Mouse (Mus musculus): ENCODE results near the gene Avpr1b.
"Not testable (repeated sequence)": the region's sequence is repeated elsewhere in the genome, so short reads cannot be mapped to it uniquely, and the experiment has no call there.

Avpr1b gene

DNA sequence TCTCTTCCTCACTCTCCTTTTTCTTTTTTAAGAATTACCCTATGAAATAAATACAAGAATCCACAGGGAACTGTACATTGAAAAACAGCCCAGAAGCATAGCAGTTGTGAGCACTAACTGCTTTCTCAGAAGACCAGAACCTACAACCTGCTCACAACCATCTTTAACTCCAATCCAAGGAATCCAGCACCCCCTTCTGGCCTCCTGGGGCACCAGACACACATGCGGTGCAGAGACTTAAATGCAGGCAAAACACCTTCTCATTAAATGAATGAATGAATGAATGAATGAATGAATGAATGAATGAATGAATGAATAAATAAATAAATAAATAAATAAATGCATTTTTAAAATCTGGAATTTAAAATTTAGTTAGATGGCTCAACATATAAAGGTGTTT lies 19.5 kb downstream of the Avpr1b start:
- DNase-seq (ENCODE audit: low read depth, low spot score), result no peak

DNA sequence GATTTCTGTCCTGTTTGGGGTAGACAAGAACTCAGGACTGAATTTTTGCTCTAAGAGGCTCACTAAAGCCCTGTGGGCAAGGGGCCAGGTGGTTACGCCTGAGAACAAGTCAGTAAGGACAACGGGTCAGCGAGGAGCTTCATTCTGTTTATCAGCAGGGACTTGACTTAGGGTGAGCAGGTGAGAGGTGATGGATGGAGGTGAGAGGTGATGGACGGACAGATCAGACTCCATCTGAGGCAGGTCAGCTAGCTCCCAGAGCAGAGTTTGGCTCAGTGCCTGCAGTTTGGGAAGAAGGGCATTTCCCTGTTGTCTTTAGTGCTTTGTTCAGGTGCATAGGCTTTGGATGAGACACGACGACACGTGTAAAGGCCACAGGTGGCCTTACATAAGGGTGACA lies 20.3 kb downstream of the Avpr1b start:
- DNase-seq (ENCODE audit: low read depth, low spot score), result no peak

DNA sequence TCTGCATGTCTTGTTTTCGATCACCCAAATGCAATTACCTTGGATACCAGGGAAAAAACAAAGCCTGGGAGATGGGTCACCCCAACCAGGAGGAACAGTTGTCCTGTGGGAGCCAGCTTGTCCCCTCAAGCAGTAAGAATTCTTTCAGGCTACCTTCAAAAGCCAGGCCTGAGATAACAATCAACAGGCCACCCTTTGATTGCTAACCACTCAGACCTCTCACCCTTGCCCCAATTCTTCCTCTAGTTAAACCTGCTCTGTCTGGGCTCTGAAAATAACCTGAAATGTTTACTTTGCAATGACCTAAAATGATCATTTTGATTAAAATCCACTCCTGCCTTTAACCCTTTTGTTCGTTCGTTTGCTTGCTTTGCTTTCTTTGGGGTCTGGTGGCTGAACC lies 24.6 kb downstream of the Avpr1b start:
- DNase-seq (ENCODE audit: low read depth, low spot score), result no peak

DNA sequence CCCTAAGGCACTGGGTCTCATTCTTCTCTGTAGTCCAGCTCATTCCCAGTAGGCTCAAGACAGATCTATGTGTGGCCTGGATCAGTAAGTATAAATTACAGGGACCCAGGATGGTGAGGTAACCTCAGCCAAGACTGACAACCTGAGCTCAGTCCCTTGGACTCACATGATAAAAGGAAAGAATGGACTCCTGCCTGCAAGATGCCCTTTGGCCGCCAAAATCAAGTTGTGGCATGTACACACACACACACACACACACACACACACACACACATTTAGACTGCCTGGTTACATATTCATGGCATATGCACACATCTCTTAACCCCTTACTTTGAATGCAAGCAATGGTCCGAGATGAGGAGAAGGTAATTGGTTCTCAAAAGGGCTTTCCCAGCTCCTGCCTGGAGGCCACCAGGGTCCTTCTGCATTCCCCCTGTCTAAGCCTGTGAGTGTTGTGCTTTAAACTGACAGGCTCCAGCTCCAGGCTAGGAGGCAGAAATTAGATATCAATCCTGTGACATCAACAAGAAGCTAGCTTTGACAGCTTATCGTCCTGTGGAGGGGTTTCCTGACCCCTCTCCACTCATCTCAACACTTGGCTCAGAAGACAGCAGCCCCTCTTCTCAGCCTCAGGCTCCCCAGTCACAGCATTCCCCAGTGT lies 25.3 kb downstream of the Avpr1b start:
- no peak for DNase-seq (ENCODE audit: low read depth, low spot score)

DNA sequence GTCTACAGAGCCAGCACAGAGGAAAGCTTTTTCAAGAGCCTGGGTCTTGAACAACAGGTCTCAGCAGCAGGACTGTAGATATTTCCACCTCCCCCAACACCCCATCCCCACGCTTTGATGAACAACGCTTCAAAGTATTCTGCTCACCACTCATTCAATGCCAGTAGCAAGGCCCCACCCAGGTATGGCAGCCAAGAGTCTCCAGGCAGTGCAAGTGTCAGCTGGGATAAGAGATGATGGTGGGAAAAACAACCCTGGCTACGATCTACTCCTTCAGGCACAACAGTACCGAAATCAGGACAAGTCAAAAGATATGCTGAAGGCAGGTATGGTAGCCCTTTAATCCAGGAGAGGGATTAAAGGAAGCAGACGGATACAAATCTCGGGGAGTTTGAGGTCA lies 27.2 kb downstream of the Avpr1b start:
- no peak for DNase-seq (ENCODE audit: low read depth, low spot score)

DNA sequence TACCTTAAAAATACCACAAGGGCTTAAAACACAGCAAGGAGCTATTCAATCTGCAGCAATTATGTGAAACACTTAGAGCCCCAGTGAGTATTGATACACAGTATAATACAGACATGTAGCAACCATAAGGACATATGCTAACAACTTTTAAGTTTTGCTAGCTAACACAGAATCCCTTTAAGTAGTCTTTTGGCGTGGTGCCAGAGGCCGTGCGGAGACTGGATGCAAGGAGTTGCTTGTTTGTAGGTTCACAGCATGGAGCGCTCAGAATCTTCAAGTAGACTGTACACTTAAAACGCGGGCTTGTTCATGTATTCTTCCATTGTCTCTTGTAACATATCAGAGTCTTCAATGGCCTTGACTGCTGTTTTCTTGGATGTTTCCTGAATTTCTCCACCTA lies 33.2 kb downstream of the Avpr1b start:
- not testable (repeated sequence) for DNase-seq (ENCODE audit: low read depth, low spot score)

DNA sequence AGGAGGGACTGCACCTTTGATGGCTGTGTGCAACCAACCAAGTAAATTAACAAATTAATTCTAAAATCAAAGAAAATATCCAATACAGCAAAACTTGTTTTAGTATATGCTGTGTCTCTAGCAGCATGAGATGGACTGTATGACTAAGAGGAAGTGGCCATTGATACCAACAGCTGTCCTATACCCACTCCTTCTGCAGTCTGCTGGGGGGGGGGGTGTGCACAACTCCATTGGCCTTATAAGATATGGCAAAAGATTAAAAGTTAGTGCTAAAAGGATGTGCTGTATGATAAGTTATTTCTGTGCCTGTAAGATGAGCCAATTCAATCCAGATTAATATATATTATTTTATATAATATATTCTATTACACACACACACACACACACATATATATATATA lies 35.5 kb downstream of the Avpr1b start:
- no peak for DNase-seq (ENCODE audit: low read depth, low spot score)

DNA sequence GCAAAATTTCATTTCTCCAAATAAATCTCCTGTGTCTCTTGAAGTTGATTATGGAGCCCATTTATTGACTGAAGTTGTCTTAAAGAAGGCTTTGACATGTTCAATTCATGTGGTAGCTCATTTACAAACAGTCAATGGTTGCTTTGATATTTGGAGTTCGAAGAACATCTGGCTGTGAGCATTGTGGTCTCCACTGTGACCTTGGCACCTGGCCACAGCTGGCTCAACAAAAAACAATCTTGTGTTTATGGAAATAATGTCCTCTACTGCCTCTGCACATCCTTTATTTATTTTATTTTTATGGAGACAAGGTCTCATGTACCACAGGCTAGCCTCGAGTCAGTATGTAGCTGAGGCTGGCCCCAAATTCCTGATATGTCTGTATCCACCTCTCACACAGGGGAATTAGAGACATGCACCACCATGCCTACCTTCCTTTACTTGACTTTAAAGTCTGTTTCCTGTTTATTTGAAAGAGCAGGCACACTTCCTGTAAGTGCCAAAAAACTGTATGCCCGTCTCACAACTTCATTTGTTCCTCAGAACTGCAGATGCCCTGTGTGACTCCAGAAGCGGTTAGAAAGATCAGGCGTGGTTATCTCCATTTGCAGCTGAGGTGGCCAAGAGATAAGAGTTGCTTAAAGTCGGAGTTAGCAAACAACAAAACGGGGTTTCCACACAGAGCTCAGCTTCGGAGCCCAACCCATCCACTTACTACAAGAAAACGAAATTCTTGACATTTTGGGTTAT lies 38.9 kb downstream of the Avpr1b start, which contains the start of gene Ctse:
TSS of gene Ctse (plus strand) at position 516 of the 750 bp plus-strand sequence.
- DNase-seq (ENCODE audit: low read depth, low spot score), result peak; percentile 77

DNA sequence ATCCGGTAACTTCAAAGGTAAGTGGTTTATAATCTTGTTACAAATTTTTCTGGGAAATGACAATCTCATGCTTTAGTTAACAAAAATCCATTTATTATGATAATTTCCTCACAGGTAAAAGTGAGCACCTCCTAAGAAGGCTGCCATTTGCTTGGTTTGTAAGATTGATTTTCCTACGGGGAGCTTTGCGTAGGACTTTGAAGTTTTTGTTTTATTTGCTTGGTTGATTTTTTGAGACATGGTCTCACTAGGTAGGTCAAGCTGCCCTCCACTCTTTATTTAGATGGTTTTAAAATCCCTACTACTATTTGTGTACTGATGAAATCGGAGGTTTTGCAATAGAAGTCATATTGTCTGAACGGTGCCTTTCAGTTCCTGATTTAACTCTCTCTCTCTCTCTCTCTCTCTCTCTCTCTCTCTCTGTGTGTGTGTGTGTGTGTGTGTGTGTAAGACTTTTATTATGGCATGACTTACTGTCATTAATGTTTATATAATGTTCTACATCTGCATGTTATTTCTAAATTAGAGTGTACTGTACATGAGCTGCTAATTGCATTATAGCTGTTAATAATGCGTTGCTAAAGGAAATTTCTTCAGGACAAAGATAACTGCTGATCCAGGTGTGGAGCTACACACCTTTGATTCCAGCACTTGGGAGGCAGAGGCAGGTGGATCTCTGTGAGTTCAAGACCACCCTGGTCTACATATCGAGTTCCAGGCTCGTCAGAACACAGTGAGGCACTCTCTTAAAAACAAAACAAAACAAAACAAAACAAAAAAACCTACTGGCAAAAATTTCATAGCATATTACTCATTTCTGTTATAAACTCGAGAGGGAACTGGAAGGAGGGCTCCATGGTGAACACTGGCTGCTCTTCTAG lies 39.7 kb downstream of the Avpr1b start:
- DNase-seq (ENCODE audit: low read depth, low spot score), result peak; percentile 80

DNA sequence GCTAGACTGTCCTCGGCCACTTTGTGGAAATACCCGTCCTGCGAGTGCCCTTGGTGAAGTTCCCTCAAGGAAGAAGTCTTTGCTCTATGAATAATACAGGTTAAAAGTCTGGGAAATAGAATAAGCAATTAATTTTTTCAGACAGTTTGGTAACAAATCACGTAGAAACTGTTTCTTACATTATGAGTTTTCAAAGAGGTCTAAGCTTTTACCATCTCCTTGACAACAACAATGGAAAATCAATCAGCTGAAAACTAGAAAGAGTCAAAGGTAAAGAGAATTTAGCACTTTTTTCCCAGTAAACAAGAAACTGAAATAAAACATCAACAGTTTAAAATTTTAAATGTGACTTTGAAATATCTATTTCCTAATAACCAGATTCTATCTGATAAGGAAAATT lies 41.0 kb downstream of the Avpr1b start:
- no peak for DNase-seq (ENCODE audit: low read depth, low spot score)

DNA sequence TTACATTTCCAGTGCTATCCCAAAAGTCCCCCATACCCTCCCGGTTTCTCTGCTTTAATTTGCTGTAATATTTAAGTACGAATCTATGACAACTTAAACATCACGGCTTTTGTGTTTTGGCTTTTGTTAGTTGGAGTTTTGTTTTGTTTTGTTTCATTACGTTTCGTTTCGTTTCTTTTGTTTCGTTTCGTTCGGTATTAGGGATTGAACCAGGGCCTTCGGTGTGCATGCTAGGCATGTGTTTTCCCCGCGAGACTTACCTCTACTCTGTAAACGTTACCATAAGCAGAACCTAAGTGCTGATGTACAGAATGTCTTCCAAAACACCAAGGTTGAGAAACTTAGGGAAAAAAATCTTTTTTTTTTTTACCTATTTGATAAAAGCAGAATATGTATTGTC lies 42.5 kb downstream of the Avpr1b start:
- no peak for DNase-seq (ENCODE audit: low read depth, low spot score)

DNA sequence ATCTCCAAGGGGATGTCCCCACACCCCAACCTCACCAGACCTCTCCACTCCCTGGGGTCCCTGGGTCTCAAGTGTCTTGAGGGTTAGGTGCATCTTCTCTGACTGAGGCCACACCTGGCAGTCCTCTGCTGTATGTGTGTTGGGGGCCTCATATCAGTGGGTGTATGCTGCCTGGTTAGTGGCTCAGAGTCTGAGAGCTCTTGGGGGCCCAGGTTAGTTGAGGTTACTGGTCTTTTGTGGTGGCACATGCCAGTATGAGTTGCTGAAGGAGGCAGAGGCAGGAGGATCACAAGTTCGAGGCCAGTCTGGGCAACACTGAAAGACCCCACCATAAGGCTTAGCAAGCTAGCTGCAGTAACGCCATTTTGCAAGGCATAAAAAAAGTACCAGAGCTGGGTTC lies 43.2 kb downstream of the Avpr1b start:
- DNase-seq (ENCODE audit: low read depth, low spot score), result no peak

DNA sequence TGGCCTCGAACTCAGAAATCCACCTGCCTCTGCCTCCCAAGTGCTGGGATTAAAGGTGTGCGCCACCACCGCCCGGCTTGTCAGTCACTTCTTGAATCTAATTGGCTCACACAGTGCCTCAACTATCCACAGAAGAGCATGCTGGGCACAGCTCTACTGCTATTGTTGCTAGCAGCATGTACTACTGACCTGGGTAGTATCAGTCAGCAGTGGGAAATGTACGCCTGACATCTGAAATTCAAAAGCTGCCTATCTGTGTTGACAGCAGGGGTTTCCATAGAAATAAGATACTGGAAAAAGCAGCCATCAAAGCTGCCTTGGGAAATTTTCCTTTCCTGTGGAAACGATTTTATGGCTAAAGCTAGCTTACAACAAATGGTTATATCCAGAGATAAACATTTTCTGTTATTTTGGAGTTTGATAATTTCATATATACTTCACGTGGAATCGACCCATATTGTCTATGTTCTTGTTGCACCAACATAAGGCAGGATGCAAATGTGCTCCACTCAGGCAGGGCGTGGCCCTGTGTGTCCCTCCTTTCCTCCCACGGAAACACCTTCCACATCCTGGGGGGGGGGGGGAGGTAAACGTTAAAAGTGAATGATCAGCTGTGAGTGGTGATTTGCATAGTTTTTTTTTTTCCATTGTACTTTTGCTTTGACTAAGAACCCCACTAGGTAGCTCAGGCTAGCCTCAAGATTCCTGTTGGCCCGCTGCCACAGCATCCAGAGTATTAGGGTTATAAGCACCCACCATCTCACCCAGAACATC lies 53.8 kb downstream of the Avpr1b start:
- no peak for DNase-seq (ENCODE audit: low read depth, low spot score)

DNA sequence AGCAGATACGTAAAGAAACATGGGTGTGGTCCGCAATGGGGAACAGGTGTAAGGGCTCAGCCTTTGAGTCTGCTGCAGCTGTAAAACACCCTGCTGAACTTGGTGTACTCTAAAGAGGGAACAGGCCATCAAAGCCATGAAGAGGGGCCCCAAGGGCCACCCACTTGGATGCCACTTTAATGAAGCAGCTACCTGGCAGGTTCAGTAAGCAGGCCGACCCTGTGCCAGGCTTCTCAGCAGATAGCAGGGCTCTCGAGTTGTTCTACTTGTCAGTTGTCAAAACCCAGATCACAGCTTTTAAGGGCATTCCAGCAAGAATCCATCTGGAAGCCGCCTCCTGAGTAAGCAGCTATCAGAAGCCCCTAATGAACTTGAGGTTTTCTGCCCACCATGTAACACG lies 56.6 kb downstream of the Avpr1b start:
- no peak for DNase-seq (ENCODE audit: low read depth, low spot score)

DNA sequence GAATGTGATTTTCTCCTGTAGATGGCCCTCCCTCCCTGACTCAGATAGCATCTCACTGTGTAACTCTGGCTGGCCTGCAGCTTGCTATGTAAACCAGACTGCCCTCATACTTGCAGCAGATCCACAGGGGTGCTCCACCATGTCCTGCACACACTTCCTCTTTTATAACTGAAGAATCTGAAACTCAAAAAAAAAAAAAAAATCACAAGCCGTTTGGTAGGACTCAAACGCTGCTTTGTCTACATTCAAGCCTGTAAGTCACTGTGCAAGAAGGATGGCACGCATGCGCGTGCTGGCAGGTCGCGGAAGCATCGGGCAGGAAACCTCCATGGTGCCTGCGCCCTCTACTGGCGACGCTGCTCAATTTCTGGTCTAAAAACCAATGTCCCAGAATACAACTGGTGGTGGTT lies 58.9 kb downstream of the Avpr1b start:
- DNase-seq (ENCODE audit: low read depth, low spot score), result peak; percentile 98

DNA sequence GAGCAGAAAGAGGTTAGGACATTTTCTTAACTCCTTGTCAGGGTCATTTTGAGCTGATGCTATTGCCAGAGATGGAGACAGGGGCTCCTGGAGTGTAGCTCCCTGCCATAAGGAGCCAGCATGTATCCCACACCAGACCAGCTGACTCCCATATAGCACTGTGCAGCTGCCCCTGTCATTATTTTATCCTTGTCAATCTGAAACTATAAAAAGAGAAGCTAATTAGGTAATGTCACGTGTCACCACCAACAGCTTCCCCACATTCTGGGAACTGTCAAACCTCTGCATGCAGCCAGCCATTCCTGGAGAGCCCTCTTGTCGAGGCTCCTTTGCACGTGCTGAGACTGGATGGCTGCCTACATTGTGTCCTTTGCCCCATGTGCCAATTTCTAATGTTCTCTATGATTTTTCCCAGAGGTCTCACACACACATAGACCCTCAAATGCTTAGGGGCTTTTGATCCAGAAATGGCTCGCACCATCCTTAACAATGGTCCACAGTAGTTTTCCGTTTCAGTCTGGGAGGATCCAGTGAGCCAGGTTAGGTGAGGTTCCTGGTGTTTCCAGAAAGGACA lies 60.6 kb downstream of the Avpr1b start:
- no peak for DNase-seq (ENCODE audit: low read depth, low spot score)

DNA sequence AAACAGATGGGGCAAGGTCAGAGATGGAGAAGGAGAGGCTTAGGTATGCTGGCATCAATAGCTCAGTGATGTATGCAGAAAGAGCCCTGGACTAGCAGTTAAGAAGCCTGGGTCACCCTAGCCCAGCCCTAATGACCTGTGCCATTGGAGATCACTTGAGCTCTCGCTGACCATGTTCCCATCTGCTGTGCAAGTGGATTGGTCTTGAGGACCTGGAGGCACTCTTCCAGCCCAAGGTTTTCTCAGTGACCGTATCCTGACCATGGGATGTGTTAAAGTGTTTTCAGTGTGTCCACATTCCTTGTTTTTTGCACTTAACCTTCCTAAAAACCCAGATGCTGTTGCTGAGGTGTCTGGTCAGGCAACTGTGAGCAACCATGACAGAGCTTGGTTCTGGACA lies 61.2 kb downstream of the Avpr1b start:
- DNase-seq (ENCODE audit: low read depth, low spot score), result no peak

DNA sequence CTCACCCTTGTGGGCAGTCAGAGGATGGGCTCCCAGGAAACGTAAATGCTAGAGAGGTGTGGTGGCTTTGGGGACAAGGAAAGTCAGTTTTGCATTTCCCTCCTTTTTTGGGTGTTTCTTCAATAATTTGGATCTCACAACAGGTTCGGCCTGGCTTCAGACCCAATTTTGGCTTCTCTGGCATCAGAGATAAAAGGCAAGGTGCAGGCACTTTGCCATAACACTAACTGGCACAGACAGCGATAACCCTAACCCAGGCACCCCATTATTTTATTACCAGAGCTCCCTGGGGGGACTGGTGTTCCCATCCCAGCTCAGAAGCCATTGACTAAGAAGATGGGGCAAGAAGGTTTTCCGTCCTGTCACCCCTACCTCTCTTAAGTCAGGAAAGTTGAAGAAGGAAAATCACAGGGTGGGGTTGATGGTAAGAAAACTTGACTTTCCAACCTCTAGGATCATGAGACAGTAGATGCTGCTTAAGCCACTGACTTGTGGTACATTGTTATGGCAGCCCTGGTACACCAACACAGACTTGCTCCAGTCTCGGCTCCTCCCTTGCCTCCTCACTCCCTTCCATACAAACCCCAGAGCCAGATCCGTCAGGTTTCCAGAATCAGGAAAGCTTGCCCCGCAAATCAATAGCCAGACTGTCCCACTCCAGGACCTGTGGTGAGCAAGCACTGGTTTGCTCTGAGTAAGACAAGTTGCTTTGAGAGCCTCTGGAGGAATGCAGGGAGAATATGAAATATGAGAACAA lies 61.9 kb downstream of the Avpr1b start:
- no peak for DNase-seq (ENCODE audit: low read depth, low spot score)

All from A20 (cell line).